Mouse (Mus musculus): ENCODE data around the gene Jsrp1. TPM values are rescaled to one million over a fixed set of nuclear protein-coding genes. Genes with fewer than 3 reads are reported as not detected.

The Jsrp1 gene
- total RNA-seq (2023), result not detected

GRCm38 (mm10) chr10:80813366-80813765, at the start of gene Jsrp1:
Gene Jsrp1, minus strand, starts transcription at chr10:80813498.

DNA sequence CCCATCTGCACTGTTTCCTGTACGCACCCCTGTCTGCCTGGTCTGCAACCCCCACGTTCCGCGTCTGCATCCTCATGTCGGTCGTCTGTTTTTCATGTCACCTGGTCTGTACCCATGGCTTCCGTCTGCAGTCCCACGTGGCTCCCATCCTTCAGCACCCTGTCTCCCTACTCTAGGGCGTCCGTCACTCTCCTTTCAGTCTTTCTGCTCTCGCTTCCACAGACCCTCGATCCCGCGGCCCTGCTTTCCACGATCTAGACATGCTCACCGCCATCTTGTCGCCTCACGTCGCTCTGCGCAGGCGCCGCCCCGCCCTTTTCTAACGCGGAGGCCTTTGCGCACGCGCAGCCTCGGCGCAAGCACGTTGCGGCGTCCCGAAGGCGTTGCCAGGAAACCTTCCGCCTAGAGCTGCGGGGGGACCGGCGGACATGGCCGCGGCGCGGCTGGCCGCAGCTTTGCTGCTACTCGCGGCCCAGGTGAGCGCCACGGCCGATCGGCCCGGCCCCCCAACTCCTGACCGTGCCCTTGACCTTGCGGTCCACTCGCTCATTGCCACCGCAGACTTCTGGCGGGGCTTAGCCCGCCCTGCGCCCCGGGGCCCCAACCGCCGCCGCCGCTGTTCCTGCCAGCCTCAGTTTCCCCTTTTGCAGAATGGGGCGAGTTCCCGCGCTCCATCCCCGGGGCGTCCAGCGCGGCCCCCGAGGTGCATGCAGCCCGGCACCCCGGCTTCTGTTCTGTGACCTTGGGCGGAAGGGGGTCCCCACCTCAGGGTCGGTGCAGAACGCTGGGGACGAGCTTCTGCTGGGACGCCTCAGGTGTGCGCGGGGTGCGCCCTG, 41.8 kb upstream of the Jsrp1 start, which contains the start of the genes Lsm7 and Sppl2b:
Lsm7 (minus strand) TSS at position 297 of the 836 bp plus-strand sequence.
Sppl2b (plus strand) TSS at position 363 of the 836 bp plus-strand sequence.

DNA sequence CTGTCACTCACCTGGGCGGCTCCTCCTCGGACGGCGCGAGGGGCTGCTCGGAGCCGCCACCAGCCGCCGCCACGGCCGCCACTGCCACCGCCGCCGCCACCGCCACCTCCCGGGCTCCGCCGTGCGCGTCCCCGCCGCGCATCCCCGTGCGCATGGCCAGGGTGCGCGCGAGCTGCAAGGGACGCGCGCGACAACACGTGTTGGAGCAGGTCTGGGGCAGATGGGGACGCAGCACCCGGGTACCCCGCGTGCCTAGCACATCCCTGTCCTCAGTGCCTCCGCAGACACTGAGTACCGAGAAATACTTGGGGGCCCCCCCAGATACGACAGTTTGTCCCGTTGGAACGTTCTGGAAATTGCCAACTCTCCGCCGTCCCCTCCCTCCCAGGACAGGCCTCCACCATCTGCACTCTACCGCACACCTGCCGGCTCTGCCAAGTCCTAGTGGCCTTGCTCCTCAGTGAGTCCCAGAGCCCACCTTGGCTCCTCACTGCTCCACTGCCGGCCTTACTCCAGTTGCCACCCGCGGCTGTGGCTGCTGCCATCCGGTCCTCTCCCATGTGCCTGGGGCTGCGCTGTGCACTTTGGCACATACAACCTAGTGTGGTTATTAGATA, 30.7 kb upstream of the Jsrp1 start, which contains the start of gene Lingo3:
Lingo3 (minus strand) TSS at position 109 of the 617 bp plus-strand sequence.

DNA sequence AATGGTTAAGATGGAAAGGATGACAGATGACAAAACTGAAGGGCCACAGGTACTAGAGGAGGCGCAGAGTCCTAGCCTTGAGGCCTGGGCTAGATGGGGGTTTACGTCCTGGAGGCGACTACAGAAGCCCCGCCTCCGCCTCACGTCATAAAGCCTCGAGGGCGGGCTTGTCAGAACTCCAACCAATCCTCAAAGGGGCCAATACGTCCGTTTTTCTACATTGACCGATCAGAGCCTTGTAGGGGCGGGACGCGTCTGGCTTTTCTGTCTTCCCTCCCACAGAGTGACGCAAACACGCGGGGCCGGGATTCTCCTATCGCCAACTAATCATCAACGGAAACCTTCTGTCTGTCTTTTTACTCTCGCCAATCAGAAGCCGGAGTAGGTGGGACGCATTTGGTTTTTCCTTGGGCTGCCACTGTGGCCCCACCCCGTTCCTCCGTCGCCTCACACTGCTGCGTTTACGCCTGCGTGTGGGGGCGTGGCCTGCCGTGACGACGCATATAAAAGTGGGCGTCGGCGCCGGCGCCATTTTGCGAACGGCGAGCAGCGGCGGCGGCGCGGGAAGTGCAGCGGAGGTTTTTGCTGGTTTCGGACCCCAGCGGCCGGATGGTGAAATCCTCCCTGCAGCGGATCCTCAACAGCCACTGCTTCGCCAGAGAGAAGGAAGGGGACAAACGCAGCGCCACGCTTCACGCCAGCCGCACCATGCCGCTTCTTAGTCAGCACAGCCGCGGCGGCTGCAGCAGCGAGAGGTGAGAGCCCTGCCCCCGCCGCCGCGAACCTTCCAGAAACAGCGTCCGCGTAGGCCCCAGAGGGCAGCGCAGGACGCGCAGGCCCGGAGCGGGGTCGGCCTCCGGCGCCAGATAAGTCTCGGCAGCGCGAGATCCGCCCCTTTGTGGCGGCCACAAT, 13.1 kb upstream of the Jsrp1 start, which contains the start of gene Oaz1:
Oaz1 (plus strand) TSS at position 506 of the 912 bp plus-strand sequence.

GRCm38 (mm10) chr10:80804916-80805315, 8.4 kb downstream of the Jsrp1 start, which contains the start of gene Amh:
Gene Amh, plus strand, starts transcription at chr10:80805243.

DNA sequence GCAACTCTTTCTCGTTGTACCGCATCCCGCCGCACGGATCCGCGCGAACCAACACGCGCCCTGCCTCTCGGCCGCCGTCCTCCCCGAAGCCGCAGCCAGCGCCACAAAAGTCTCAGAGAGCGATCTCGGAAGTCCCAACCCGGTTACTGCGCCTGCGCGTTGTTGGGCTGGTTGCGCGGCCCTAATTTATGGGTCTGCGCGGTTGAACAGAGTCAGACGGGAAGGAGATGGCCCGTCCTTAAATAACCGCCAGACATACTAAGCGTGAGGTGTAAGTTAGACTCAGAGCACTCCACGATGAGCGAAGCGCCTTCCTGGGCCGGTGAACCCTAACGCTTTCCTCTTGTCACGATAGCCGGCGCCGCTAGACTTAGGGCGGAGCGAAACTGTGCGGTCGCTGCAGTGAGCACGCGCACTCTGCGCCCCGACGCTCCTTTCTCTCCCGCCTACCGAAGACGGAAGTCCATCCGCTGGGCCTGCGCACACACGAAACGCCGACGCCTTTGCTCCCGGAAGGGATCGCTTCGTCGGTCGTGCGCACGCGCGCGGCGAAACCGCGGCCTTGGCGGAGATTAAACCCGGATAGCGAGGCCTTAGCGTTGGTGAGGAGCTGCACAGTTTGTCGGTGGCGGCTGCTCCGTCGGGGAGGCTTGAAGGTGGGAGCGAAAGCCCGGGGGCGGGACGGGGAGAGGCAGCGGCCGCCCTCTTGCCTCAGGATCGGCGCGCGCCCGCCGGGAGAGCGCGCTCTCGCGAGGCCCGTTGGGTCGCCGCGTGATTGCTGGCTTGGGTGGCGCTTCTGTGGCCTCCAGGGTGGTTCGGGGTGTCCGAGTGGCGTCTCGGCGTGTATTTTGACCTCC, 14.9 kb downstream of the Jsrp1 start, which contains the start of the genes Sf3a2 and Plekhj1:
Sf3a2 (plus strand) TSS at position 49 of the 857 bp plus-strand sequence.
Plekhj1 (minus strand) TSS at position 477 of the 857 bp plus-strand sequence.

Other genes with a start within 250 kb of the Jsrp1 start
- 27.5 TPM for gene Klf16, start 236.2 kb downstream of the Jsrp1 start, total RNA-seq (2023)
- gene Abhd17a, start 223.2 kb downstream of the Jsrp1 start, total RNA-seq (2023), result 52.0 TPM
- 46.9 TPM for gene Scamp4, start 210.6 kb downstream of the Jsrp1 start, total RNA-seq (2023)
- 6.0 TPM for gene Adat3, start 210.6 kb downstream of the Jsrp1 start, total RNA-seq (2023)
- 4.5 TPM for gene Gm49322, start 207.5 kb downstream of the Jsrp1 start, total RNA-seq (2023)
- gene Csnk1g2, start 190.7 kb downstream of the Jsrp1 start, total RNA-seq (2023), result 209 TPM
- 20.7 TPM for gene Btbd2, start 156.4 kb downstream of the Jsrp1 start, total RNA-seq (2023)
- 330 TPM for gene Mknk2, start 135.4 kb downstream of the Jsrp1 start, total RNA-seq (2023)
- gene Mob3a, start 111.5 kb downstream of the Jsrp1 start, total RNA-seq (2023), result 138 TPM
- gene Izumo4, start 111.3 kb downstream of the Jsrp1 start, total RNA-seq (2023), result 45.1 TPM
- gene Ap3d1, start 71.2 kb downstream of the Jsrp1 start, total RNA-seq (2023), result 123 TPM
- gene Dot1l, start 58.3 kb downstream of the Jsrp1 start, total RNA-seq (2023), result 72.9 TPM
- gene Sf3a2, start 15.3 kb downstream of the Jsrp1 start, total RNA-seq (2023), result 81.1 TPM
- gene Plekhj1, start 14.9 kb downstream of the Jsrp1 start, total RNA-seq (2023), result 141 TPM
- 1.4 TPM for gene Amh, start 8.3 kb downstream of the Jsrp1 start, total RNA-seq (2023)
- gene Oaz1, start 13.2 kb upstream of the Jsrp1 start, total RNA-seq (2023), result 517 TPM
- gene Lingo3, start 30.5 kb upstream of the Jsrp1 start, total RNA-seq (2023), result not detected
- 31.3 TPM for gene Lsm7, start 41.7 kb upstream of the Jsrp1 start, total RNA-seq (2023)
- gene Sppl2b, start 41.8 kb upstream of the Jsrp1 start, total RNA-seq (2023), result 25.5 TPM
- gene Tmprss9, start 58.4 kb upstream of the Jsrp1 start, total RNA-seq (2023), result not detected
- 62.9 TPM for gene Timm13, start 87.5 kb upstream of the Jsrp1 start, total RNA-seq (2023)
- 12.3 TPM for gene Lmnb2, start 104.7 kb upstream of the Jsrp1 start, total RNA-seq (2023)
- gene Gadd45b, start 116.6 kb upstream of the Jsrp1 start, total RNA-seq (2023), result 20.3 TPM
- not detected for gene Gng7, start 201.4 kb upstream of the Jsrp1 start, total RNA-seq (2023)
- not detected for gene Diras1, start 212.2 kb upstream of the Jsrp1 start, total RNA-seq (2023)
- 16.8 TPM for gene Slc39a3, start 223.9 kb upstream of the Jsrp1 start, total RNA-seq (2023)
- 52.5 TPM for gene Sgta, start 246.7 kb upstream of the Jsrp1 start, total RNA-seq (2023)

Data from CD8-positive naive resting alpha-beta T cell, adult 57 days (primary cell).